Mouse (Mus musculus): ENCODE measurements at regions not wholly inside any gene's neighbourhood (a gene's known extent, or its start where the extent isn't known, plus 50 kb on each side); places are given as distances from the start of the nearest gene placed in this dataset.
A peak's percentile ranks its signal among the peaks of the same experiment; 100 is the strongest.

DNA sequence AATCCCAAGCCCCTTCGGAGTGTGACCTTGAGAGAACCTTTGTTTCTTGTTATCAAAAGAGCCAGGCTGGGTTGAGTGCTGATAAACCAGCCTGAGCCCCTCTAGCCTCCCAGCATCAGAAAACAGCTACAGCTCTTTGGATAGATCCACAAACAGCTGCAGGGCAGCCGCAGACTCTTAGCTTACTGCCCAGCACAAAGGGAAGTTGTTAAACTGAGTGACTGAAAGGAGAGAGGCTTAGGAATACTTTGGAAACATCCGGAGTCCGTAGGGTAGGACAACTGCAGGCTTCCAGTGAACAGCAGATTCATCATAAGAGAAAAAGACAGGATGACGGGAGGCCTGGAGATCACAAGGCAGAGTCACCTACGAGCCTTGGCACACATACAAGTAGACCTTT, 166.9 kb upstream of the Tyw5 start:
- no peak for DNase-seq (ENCODE audit: low spot score in 2 of 2)

- DNase-seq (ENCODE audit: low spot score in 2 of 2), result no peak
Measured at GRCm38 (mm10) chr1:57574530-57574929, 167.6 kb upstream of the Tyw5 start.

DNA sequence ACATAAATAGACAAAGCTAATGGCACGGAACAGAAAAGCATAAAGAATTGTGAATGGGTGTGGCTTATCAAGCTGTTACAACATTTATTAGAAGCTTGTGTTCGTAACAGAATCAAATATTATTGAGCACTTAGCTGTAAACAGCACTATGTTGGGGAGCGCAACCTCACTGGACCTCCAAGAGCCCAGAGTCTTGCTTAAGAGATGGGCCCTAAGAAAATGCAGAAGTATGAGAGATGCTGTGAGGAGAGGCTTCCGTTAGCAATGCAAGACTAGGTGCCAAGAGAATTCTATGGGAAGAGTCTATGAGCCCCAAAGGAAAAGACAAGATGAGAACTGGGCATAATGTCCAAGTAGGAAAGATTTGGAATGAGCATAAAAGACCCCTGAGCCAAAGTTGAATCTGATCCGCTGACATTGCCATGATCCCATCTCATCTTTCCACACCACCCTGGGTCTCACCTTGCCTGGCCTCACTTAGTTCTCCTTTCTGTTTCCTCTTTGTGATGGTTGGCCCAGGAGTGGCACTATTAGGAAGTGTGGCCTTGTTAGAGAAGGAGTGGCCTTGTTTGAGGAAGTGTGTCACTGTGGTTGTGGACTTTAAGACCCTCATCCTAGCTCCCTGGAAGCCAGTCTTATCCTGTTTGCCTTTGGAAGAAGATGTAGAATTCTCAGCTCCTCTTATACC, 169.3 kb upstream of the Tyw5 start:
- DNase-seq (ENCODE audit: low spot score in 2 of 2), result no peak

DNA sequence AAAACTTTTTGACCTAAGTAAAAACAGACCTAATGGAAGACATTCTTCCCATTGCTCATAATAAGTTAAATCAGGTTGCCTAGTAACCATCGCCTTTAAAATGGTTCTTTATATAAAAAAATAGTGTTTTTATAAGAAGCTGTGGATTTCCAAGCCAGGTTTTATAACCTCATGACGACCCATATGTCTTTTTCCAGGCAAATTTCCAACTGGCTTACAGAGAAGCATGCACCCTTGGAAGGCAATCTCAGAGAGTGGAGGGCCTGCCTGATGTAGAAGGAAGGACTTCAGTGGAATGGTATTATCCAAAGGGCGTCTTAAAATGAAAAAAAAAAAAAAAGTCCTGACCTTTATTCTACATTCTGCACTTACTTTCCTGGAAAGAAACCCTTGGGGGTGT, 172.2 kb upstream of the Tyw5 start:
- no peak for DNase-seq (ENCODE audit: low spot score in 2 of 2)

DNA sequence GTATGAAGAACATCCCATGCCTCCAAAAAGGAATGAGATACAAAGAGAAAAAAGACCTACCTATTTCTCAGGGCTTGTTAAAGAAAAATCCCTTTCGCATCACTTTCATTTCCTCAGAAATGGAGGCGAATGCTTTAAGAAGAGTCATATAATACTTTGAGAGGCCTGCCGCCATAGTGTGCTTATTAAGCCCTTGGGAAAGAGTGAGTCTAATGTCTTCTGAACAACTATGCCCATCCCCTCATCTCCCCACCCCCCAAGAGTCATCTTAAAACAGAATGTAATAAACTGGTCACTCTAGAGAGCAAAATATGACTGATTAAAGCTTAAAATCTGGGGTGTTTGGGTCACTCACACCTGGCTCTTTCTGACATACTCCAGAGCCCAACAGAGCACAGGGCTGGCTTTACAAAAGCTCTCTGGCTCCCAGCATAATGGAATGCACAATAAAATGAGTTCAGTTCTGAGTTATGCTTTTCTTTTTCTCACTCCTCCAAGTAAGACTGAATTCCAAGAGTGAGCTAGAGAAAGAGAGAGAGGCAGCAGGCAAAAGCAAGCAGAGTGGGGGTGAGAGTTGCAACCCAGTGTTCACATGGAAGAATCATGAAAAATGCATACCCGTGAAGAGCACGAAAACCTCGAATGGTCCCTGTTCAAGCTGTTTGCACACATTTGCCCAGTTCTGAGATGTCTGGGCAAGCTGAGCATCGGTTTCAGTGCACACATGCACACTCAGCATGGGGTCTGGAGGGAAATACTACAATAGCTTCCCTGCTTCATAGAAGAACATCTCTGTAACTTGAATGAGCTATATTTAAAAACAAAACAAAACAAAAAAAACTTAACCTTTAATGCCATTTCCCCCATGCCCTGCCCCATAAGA, 180.0 kb upstream of the Spats2l start:
- no peak for DNase-seq (ENCODE audit: low spot score in 2 of 2)

GRCm38 (mm10) chr1:57594815-57595214, 179.1 kb upstream of the Spats2l start:
- no peak for DNase-seq (ENCODE audit: low spot score in 2 of 2)

DNA sequence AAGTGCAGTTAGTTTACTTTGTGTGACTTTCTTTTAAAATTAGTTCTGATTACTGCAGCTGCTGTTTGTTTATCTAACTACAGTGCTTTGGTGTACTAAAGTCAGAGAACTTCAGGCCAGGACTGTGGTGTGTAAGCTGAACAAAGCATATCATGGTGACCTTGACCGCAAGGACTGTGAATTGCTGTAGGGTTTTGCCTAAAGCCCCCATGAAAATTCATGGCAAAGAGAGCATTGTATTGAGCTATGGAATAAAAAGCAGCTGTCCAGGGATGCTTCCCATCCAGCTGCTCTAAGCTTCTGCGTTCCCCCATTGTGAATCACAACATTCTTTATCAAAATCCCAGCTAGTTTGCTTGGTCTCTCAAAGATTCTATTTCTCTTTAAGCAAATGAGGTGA, 173.0 kb upstream of the Spats2l start:
- DNase-seq (ENCODE audit: low spot score in 2 of 2), result no peak

DNA sequence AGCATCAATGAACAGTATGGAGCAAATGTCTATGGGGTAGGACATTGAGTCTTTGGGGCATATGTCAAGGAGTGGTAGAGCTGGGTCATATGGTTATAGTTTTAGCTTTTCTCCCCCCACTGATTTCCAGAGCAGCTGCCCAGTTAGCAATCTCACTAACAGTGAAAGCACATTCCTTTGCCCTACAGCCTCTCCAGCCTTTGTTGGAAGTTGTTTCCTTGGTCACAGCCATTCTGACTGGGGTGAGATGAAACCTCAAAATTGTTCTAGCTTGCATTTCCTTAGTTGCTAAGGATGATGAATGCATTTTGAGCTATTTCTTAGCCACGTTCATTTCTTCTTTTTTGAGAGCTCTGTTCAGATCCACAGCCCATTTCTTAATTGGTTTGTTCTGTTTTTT, 168.4 kb upstream of the Spats2l start:
- no peak for DNase-seq (ENCODE audit: low spot score in 2 of 2)

GRCm38 (mm10) chr1:57606060-57606683, 167.8 kb upstream of the Spats2l start:
- DNase-seq (ENCODE audit: low spot score in 2 of 2), result no peak

- peak in 1 of 2 experiments; percentile 20 for DNase-seq (ENCODE audit: low spot score in 2 of 2)
Measured at GRCm38 (mm10) chr1:57607026-57607425, 166.9 kb upstream of the Spats2l start.

DNA sequence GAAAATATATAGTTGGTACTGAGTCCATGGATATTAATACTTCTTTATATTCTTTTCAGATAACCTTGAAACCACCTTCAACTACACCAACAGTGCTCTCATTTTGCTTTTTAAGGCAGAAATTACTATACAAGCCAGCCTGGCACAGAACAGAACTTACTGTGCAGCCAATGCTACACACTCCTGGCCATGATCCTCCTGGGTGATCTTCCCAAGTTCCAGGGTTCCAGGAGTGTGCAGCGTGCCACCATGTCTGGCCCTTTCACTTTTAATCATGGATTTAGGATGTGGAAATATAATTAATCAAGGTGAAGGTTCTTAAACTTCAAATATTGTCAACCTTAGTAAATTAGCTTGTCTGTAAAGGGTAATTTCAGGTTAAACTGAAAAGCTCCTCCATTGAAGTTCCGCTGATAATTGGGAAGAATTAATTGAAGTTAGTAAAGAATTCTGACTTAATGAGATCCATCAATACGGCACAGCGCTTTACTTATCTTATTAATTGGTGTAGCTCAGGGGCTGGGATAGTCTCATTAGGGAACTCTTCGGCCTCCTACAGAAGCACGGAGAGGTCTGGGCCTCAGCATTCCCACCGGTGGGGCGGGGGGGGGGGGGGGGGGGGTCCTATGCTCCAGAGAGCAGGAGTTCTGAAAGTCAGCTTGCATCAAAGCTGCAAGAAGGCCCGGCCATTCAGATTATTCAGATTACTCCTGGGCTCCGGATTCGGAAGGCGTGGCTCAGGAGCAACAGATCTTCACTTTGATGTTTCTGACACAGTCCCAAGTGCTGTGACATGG, 166.1 kb upstream of the Spats2l start:
- no peak for DNase-seq (ENCODE audit: low spot score in 2 of 2)

DNA sequence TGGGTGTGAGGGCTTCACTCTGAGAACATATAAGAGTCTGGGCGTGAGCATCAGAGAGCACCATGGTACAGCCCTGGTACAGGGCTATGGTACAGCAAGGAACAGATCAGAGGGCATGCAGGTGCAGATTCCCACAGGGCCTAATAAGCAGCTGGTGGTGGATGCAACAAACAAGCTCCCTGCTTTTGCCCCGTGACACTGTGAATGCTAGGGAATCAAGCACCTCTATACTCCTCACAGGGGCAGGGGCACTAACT, 165.6 kb upstream of the Spats2l start:
- no peak for DNase-seq (ENCODE audit: low spot score in 2 of 2)

GRCm38 (mm10) chr1:57609307-57609706, 164.7 kb upstream of the Spats2l start:
- DNase-seq (ENCODE audit: low spot score in 2 of 2), result no peak

DNA sequence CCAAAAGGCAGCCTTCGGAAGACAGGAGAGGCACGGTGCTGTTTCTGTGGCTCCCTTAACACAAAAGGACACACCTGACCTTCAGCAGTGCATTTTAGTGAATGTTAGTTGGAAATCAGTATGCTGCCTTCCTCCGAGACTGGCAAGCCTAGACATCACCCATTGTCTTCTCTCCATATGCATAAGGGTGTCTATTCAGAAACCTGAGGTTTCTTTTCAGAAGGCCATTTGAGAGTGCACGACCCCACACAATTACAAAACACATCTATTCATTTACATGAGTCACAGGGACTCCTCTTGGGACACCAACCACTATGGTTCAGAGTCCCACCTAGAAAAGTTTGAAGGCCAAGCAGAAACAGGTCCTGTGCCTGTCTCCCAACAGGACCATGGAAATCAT, 161.8 kb upstream of the Spats2l start:
- no peak for DNase-seq (ENCODE audit: low spot score in 2 of 2)

- DNase-seq (ENCODE audit: low spot score in 2 of 2), result no peak
Measured at GRCm38 (mm10) chr1:57612931-57613804, 160.8 kb upstream of the Spats2l start.

GRCm38 (mm10) chr1:57615155-57615554, 158.8 kb upstream of the Spats2l start:
- no peak for DNase-seq (ENCODE audit: low spot score in 2 of 2)

DNA sequence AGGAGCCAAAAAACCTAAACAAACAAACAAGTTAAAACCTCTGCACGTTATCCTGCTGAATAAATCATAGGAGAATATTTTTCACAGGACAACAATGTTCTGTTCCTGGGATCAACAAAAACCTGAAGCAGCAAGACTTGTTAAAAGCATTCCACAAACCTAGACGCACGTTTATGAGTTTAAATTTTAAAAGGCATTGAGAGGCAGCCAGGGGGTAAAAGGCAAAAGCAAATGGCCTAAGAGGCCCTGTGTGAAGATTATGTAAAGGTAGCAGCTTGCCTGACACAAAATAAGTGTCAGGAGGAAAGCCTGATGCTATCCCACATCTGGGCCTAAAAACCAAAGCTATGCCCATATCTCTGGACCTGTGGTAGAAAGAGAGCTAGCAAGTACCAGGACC, 156.6 kb upstream of the Spats2l start:
- no peak for DNase-seq (ENCODE audit: low spot score in 2 of 2)

DNA sequence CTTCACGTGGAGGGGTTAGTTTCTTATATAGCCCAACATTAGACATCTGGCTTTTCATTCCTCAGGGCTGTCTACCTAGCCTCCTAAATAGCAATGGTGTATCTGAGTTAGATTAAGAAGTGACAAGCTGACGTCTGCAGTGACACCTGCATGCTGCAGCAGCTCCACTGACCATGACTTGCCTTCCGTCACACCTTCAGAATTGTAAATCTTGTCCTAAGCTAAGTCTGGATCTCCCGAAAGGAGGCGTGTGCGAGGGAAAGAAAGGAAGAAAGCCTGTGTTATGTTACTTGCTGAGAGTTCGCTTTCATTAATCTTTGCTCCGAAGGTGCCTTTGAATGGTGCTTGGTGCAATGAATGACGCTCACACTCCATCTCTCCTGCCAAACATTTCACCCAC, 151.4 kb upstream of the Spats2l start:
- no peak for DNase-seq (ENCODE audit: low spot score in 2 of 2)

GRCm38 (mm10) chr1:57633986-57634385, 140.0 kb upstream of the Spats2l start:
- DNase-seq (ENCODE audit: low spot score in 2 of 2), result peak; percentile 22 to 62

DNA sequence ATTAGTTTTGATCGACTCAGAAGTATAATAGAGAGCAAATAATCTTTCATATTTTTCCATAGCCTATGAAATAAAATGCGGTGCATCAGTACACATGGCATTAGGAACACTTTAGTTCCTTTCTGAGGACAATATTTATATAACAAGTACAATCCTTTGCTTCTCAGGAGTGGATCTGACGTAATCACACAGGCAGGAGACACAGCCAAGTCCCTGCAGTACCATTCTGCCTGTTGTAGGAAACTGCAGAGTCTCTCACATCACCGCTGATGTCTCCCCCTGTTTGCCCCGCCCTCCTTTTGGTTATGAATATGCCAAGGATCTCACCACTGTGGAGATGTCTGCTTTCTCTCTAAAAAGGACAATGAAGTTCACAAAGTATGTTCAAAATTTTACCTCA, 131.8 kb upstream of the Spats2l start:
- DNase-seq (ENCODE audit: low spot score in 2 of 2), result no peak

GRCm38 (mm10) chr1:57643466-57644097, 130.4 kb upstream of the Spats2l start:
- DNase-seq (ENCODE audit: low spot score in 2 of 2), result no peak

All from left cerebral cortex, adult 9 months (tissue).